8 mouse cellular contexts compared by ENCODE assay signal in genomic region chr2:111058586-111059261, GRCm38 (mm10). TPM values are rescaled to one million over a fixed set of nuclear protein-coding genes. Genes with fewer than 3 reads are reported as not detected.
A peak's percentile ranks its signal among the peaks of the same experiment; 100 is the strongest.
DNase-seq lines count a peak whose midpoint lies in the region; ATAC-seq and TF ChIP-seq lines count a peak whose summit lies in the region.
"Had no signal": no experiment of that assay in that cellular context is flagged by ENCODE, and none has a peak within 500 bp of the region (broad histone marks: within the 10 kb centered on the region; RNA-seq: fewer than 3 reads in every experiment).

No protein-coding gene starts in this region.

- H3K27ac ChIP-seq in forebrain, postnatal 0 days (ENCODE audit: low read depth, low read length), result no peak overlapping the region
- H3K27ac ChIP-seq: macrophage had no signal

- WGBS in lung, adult 2 months, result 98% methylated on average over 1 of the region's 1 CpGs
- 100% methylated on average over 1 of the region's 1 CpGs for WGBS in forebrain, postnatal 0 days

- no peaks in the 10 kb centered on the region for H3K27me3 ChIP-seq in forebrain, postnatal 0 days (ENCODE audit: insufficient read depth, low read length)

- H3K36me3 ChIP-seq in forebrain, postnatal 0 days (ENCODE audit: insufficient read depth), result no peaks in the 10 kb centered on the region

- peak; percentile 90 for ATAC-seq in forebrain, postnatal 0 days

- H3K4me1 ChIP-seq in lung, adult 2 months (ENCODE audit: control insufficient read depth, insufficient read depth, low read length), result no peaks in the 10 kb centered on the region
- H3K4me1 ChIP-seq in forebrain, postnatal 0 days (ENCODE audit: insufficient read depth), result no peaks in the 10 kb centered on the region

- intact Hi-C loops in left cerebral cortex, postnatal 14 days (cut with DNase I), result loop anchor here (5.0 to 10.0 kb wide), 3 partner anchors 394 to 1154 kb away; no protein-coding TSS in a partner anchor

- DNase-seq in lung, postnatal 36 days, result peak; percentile 29
- DNase-seq in lung, adult 2 months, result no peak
- peak; percentile 17 for DNase-seq in c-Kit-positive CD71-negative TER-119-negative erythroid progenitor cells, embryonic 14.5 days (ENCODE audit: low read depth)
- peak; percentile 72 for DNase-seq in forebrain, postnatal 0 days
- DNase-seq in left cerebral cortex, postnatal 14 days (ENCODE audit: low spot score in 2 of 2), result peak; percentile 41 to 50
- peak; percentile 6 for DNase-seq in retina, adult 2 months (ENCODE audit: low read depth, low spot score)
- DNase-seq in gastrocnemius, adult 8-10 months (ENCODE audit: low spot score in 2 of 2), result no peak

- no peak overlapping the region for H3K4me2 ChIP-seq in forebrain, postnatal 0 days (ENCODE audit: low read depth)

- no peak for TF ChIP-seq CTCF in lung, adult 2 months (IDR thresholded peaks at IDR 0.05; ENCODE audit: insufficient read depth, low read length)
- TF ChIP-seq CTCF in forebrain, postnatal 0 days (IDR thresholded peaks at IDR 0.05; ENCODE audit: low read depth), result peak; percentile 86

- TF ChIP-seq POLR2A in lung, adult 2 months (IDR thresholded peaks at IDR 0.05; ENCODE audit: borderline replicate concordance, extremely low read depth, low read depth, low read length), result no peak

- H3K9ac ChIP-seq in forebrain, postnatal 0 days, result no peak overlapping the region

- no peak overlapping the region for H3K4me3 ChIP-seq in lung, adult 2 months (replicated peaks; ENCODE audit: extremely low read depth, low read depth, low read length)
- no peak overlapping the region for H3K4me3 ChIP-seq in forebrain, postnatal 0 days (ENCODE audit: low read depth, low read length)

- H3K9me3 ChIP-seq in forebrain, postnatal 0 days (ENCODE audit: low read length), result no peaks in the 10 kb centered on the region

RNA-seq across cellular contexts. Expression of gene Gm13941, which starts 47.1 kb away (rescaled TPM):
- not detected in 2 replicates for polyA plus RNA-seq in lung, adult 2 months (2012; rRNA removed)
- not detected in 2 replicates for total RNA-seq in forebrain, postnatal 0 days (2014; rRNA removed)
- not detected in 2 replicates for polyA plus RNA-seq in forebrain, postnatal 0 days (2015; fragmentation: Nextera tagmentation; extraction: Ambion mirVana)
- total RNA-seq in left cerebral cortex, postnatal 14 days (2021), result not detected
- not detected for total RNA-seq in gastrocnemius, adult 8-10 months (2022)
- polyA plus RNA-seq: macrophage had no signal

Comparison
In these comparisons a context has a peak if more than half of its experiments do, and no peak if none do; other contexts are left out.
1. DNase-seq: peak in lung, postnatal 36 days (single experiment), c-Kit-positive CD71-negative TER-119-negative erythroid progenitor cells, embryonic 14.5 days (single experiment), forebrain, postnatal 0 days (single experiment), left cerebral cortex, postnatal 14 days (2 of 2) and retina, adult 2 months (single experiment); none in lung, adult 2 months (single experiment) and gastrocnemius, adult 8-10 months (0 of 2).